Mouse (Mus musculus): ENCODE measurements around the gene Gtdc1. TPM values are rescaled to one million over a fixed set of nuclear protein-coding genes. Genes with fewer than 3 reads are reported as not detected.

Gtdc1 gene
- polyA plus RNA-seq, 1 experiment from 2014 or later = 9.2 TPM

GRCm38 (mm10) chr2:44817787-44818186, 109.7 kb downstream of the Gtdc1 start:
- DNase-seq (ENCODE audit: low spot score) = no peak
- no peak overlapping the region for H3K4me3 ChIP-seq
- H3K36me3 ChIP-seq (replicated peaks) = no peaks in the 10 kb centered on the region
- no peaks in the 10 kb centered on the region for H3K9me3 ChIP-seq
- H3K27me3 ChIP-seq (replicated peaks; ENCODE audit: low read depth, poor library complexity, severe bottlenecking) = no peaks in the 10 kb centered on the region
- H3K27ac ChIP-seq (replicated peaks) = no peak overlapping the region
- H3K4me1 ChIP-seq = no peaks in the 10 kb centered on the region

- H3K27ac ChIP-seq (replicated peaks) = no peak overlapping the region
- 66% methylated on average over 3 of the region's 3 CpGs for WGBS
- H3K4me3 ChIP-seq = no peak overlapping the region
- no peaks in the 10 kb centered on the region for H3K4me1 ChIP-seq
- no peaks in the 10 kb centered on the region for H3K36me3 ChIP-seq (replicated peaks)
- H3K9me3 ChIP-seq = no peaks in the 10 kb centered on the region
- DNase-seq (ENCODE audit: low spot score) = no peak
- no peaks in the 10 kb centered on the region for H3K27me3 ChIP-seq (replicated peaks; ENCODE audit: low read depth, poor library complexity, severe bottlenecking)
Observed at GRCm38 (mm10) chr2:44813729-44814128, 113.7 kb downstream of the Gtdc1 start.

GRCm38 (mm10) chr2:44804497-44804896, 123.0 kb downstream of the Gtdc1 start:
- Histone ChIP-seq H3K4me3 (no peak overlapping the region), H3K9me3 (no peaks in the 10 kb centered on the region), H3K36me3 (replicated peaks) (no peaks in the 10 kb centered on the region), H3K4me1 (no peaks in the 10 kb centered on the region), H3K27ac (replicated peaks) (no peak overlapping the region), H3K27me3 (replicated peaks; ENCODE audit: low read depth, poor library complexity, severe bottlenecking) (no peaks in the 10 kb centered on the region)
- WGBS = 73% methylated on average over 6 of the region's 6 CpGs
- no peak for DNase-seq (ENCODE audit: low spot score)

- no peak overlapping the region for H3K4me3 ChIP-seq
- H3K27me3 ChIP-seq (replicated peaks; ENCODE audit: low read depth, poor library complexity, severe bottlenecking) = no peaks in the 10 kb centered on the region
- no peaks in the 10 kb centered on the region for H3K36me3 ChIP-seq (replicated peaks)
- no peaks in the 10 kb centered on the region for H3K9me3 ChIP-seq
- H3K4me1 ChIP-seq = no peaks in the 10 kb centered on the region
- WGBS = 92% methylated on average over 2 of the region's 2 CpGs
- no peak for DNase-seq (ENCODE audit: low spot score)
- no peak overlapping the region for H3K27ac ChIP-seq (replicated peaks)
Observed at GRCm38 (mm10) chr2:44801361-44801760, 126.1 kb downstream of the Gtdc1 start.

- H3K27ac ChIP-seq (replicated peaks) = no peak overlapping the region
- H3K36me3 ChIP-seq (replicated peaks) = no peaks in the 10 kb centered on the region
- H3K4me3 ChIP-seq = no peak overlapping the region
- H3K4me1 ChIP-seq = no peaks in the 10 kb centered on the region
- no peaks in the 10 kb centered on the region for H3K9me3 ChIP-seq
- DNase-seq (ENCODE audit: low spot score) = no peak
- 83% methylated on average over 4 of the region's 4 CpGs for WGBS
- no peaks in the 10 kb centered on the region for H3K27me3 ChIP-seq (replicated peaks; ENCODE audit: low read depth, poor library complexity, severe bottlenecking)
Observed at GRCm38 (mm10) chr2:44791840-44792239, 135.6 kb downstream of the Gtdc1 start.

GRCm38 (mm10) chr2:44791134-44791533, 136.3 kb downstream of the Gtdc1 start:
- Histone ChIP-seq H3K4me3 (no peak overlapping the region), H3K36me3 (replicated peaks) (no peaks in the 10 kb centered on the region), H3K27ac (replicated peaks) (no peak overlapping the region)

DNA sequence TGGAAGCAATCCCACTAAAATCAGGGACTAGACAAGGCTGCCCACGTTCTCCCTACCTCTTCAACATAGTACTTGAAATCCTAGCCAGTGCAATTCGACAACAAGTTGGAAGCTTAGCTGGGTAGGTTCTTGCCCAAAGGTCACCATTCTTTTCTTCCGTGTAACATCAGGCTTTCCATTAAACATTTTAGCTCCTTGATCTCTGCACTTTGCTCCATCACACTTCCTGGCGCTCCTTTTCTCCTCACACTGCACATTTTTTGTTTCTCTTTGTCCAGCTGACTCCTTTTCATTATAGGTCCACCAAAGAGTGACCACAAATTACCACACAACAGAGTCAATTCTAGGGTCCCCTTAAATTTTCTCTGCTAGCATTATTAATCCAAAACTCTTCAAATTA, 144.7 kb downstream of the Gtdc1 start:
- DNase-seq (ENCODE audit: low spot score) = no peak
- Histone ChIP-seq H3K9me3 (no peaks in the 10 kb centered on the region), H3K36me3 (replicated peaks) (no peaks in the 10 kb centered on the region), H3K27ac (replicated peaks) (no peak overlapping the region), H3K4me3 (no peak overlapping the region), H3K27me3 (replicated peaks; ENCODE audit: low read depth, poor library complexity, severe bottlenecking) (no peaks in the 10 kb centered on the region), H3K4me1 (no peaks in the 10 kb centered on the region)
- 94% methylated on average over 4 of the region's 4 CpGs for WGBS

More at GRCm38 (mm10) chr2:44791134-44791533, 136.3 kb downstream of the Gtdc1 start:
- 84% methylated on average over 5 of the region's 5 CpGs for WGBS
- no peak for DNase-seq (ENCODE audit: low spot score)
- no peaks in the 10 kb centered on the region for H3K4me1 ChIP-seq
- H3K9me3 ChIP-seq = no peaks in the 10 kb centered on the region
- H3K27me3 ChIP-seq (replicated peaks; ENCODE audit: low read depth, poor library complexity, severe bottlenecking) = no peaks in the 10 kb centered on the region

GRCm38 (mm10) chr2:44780961-44781360, 146.5 kb downstream of the Gtdc1 start:
- Histone ChIP-seq H3K4me3 (no peak overlapping the region), H3K4me1 (no peaks in the 10 kb centered on the region), H3K27ac (replicated peaks) (no peak overlapping the region), H3K9me3 (no peaks in the 10 kb centered on the region), H3K36me3 (replicated peaks) (no peaks in the 10 kb centered on the region), H3K27me3 (replicated peaks; ENCODE audit: low read depth, poor library complexity, severe bottlenecking) (no peaks in the 10 kb centered on the region)
- 94% methylated on average over 2 of the region's 2 CpGs for WGBS
- DNase-seq (ENCODE audit: low spot score) = no peak

DNA sequence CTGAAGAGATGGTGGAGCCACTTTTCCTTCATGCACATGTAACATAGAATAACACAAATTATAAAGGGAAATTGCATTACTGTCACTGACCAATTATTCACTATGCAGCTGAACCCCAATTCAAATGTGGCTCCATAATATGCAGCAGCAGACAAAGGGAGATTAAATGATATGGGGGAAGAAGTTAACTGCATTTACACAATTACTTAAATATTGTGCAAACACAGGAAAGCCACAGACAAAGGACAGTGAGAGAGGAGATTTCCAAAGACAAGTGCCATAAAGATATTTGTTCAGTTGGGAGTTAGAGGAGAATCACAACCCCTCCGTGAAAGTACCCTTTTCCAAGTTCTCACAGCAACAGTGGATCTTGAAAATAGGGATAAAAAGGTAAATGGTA, 163.6 kb downstream of the Gtdc1 start:
- Histone ChIP-seq H3K4me1 (no peaks in the 10 kb centered on the region), H3K27me3 (replicated peaks; ENCODE audit: low read depth, poor library complexity, severe bottlenecking) (no peaks in the 10 kb centered on the region), H3K36me3 (replicated peaks) (no peaks in the 10 kb centered on the region), H3K27ac (replicated peaks) (no peak overlapping the region), H3K4me3 (no peak overlapping the region), H3K9me3 (no peaks in the 10 kb centered on the region)
- whole genome bisulfite sequencing = 86% methylated on average over 1 of the region's 1 CpGs
- no peak for DNase-seq (ENCODE audit: low spot score)

DNA sequence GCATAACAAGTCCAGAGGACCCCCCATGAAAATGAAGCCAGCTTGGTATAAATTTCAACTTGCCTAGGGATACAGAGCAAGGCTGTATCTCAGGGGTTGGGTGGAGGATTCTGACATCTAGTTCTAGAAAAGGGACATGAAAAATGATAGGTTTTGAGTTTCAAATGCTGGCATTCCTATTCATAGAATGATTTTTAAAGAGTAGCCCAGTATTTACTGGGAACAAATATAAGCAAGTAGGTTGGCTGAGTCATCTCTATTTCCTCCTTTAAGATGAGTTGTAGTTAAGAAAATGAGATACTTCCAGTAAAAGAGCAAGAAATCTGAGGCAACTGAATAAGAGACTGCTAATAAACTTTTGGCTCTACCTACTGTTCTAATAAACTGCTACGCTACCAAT, 190.8 kb downstream of the Gtdc1 start:
- WGBS = 96% methylated on average over 1 of the region's 1 CpGs
- no peak for DNase-seq (ENCODE audit: low spot score)
- H3K4me3 ChIP-seq = no peak overlapping the region
- H3K27me3 ChIP-seq (replicated peaks; ENCODE audit: low read depth, poor library complexity, severe bottlenecking) = no peaks in the 10 kb centered on the region
- H3K36me3 ChIP-seq (replicated peaks) = no peaks in the 10 kb centered on the region
- H3K9me3 ChIP-seq = no peaks in the 10 kb centered on the region
- H3K27ac ChIP-seq (replicated peaks) = no peak overlapping the region
- H3K4me1 ChIP-seq = no peaks in the 10 kb centered on the region

GRCm38 (mm10) chr2:44721461-44721860, 206.0 kb downstream of the Gtdc1 start:
- DNase-seq (ENCODE audit: low spot score) = no peak
- H3K36me3 ChIP-seq (replicated peaks) = no peaks in the 10 kb centered on the region
- H3K4me1 ChIP-seq = no peaks in the 10 kb centered on the region; the same call in 1 of the 2 replicates
- no peak overlapping the region for H3K27ac ChIP-seq (replicated peaks)
- no peaks in the 10 kb centered on the region for H3K27me3 ChIP-seq (replicated peaks; ENCODE audit: low read depth, poor library complexity, severe bottlenecking)
- H3K9me3 ChIP-seq = no peaks in the 10 kb centered on the region
- no peak overlapping the region for H3K4me3 ChIP-seq

DNA sequence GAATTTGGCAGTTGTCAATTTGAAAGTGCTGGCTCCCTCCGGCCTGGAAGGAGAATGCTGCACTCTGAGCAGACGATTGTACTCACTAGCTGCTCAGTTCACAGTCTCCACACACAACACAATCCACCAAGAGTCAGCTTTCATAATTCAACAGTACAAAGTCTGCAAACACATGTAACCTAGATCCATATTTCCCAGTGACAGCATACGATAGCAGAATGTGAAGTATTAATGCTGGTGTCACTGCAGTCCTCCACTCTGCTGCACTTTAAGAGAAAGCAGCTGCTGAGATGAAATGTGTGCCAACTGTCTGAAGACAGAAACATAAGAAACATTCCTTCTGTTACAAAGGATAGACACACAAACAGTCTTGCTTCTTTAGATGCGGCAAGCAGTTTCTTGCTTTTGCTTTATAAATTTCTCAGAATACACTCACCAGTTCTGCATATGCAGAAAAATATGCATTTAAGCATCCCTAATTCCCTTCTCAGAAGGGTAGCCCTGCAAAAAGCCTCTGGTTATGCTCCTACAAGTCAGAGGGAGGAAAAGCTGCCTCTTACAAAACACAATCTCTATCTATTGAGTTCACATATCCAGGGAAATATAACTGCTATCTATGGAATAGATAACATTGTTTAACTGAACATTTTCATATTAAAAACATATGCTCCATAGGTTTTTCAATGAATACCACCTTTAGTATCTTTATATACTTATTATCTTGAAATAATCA, 221.4 kb downstream of the Gtdc1 start:
- H3K4me3 ChIP-seq = no peak overlapping the region
- 84% methylated on average over 4 of the region's 4 CpGs for WGBS
- no peaks in the 10 kb centered on the region for H3K36me3 ChIP-seq (replicated peaks)
- no peak overlapping the region for H3K27ac ChIP-seq (replicated peaks)
- no peak for DNase-seq (ENCODE audit: low spot score)
- no peaks in the 10 kb centered on the region for H3K9me3 ChIP-seq
- no peaks in the 10 kb centered on the region for H3K27me3 ChIP-seq (replicated peaks; ENCODE audit: low read depth, poor library complexity, severe bottlenecking)
- H3K4me1 ChIP-seq = no peaks in the 10 kb centered on the region

DNA sequence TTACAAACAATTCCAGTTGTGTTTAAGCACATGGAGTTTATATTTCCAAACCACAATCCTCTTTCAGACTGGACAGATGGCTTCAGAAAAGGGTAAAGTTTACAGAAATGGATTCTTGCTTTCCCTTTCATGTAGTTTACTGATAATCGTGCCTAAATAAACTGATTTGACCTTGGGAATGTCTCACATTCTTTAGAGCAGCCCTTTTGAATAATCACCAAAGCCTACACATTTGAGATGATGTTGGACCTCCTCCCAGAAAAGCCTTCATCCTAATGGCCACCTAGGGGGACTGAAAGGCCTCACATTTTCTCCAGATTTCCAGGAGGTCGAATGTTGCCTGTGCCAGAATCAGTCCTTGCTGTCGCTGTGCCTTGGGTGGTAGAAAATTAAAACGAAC, 227.2 kb downstream of the Gtdc1 start:
- Histone ChIP-seq H3K27me3 (replicated peaks; ENCODE audit: low read depth, poor library complexity, severe bottlenecking) (no peaks in the 10 kb centered on the region), H3K9me3 (no peaks in the 10 kb centered on the region), H3K4me1 (no peaks in the 10 kb centered on the region), H3K36me3 (replicated peaks) (no peaks in the 10 kb centered on the region), H3K27ac (replicated peaks) (no peak overlapping the region), H3K4me3 (no peak overlapping the region)
- no peak for DNase-seq (ENCODE audit: low spot score)
- 68% methylated on average over 4 of the region's 4 CpGs for WGBS

All from embryonic facial prominence, embryonic 10.5 days (tissue).